Mouse (Mus musculus): ENCODE measurements around the gene Dph6. TPM values are rescaled to one million over a fixed set of nuclear protein-coding genes. Genes with fewer than 3 reads are reported as not detected.

Dph6 gene
- total RNA-seq, 2 experiments from 2014 or later: 3.2 to 4.1 TPM

- DNase-seq: no peak
- intact Hi-C loops (cut with DNase I): no loop called here
Measured at GRCm38 (mm10) chr2:114543000-114543622, 111.7 kb downstream of the Dph6 start.

DNA sequence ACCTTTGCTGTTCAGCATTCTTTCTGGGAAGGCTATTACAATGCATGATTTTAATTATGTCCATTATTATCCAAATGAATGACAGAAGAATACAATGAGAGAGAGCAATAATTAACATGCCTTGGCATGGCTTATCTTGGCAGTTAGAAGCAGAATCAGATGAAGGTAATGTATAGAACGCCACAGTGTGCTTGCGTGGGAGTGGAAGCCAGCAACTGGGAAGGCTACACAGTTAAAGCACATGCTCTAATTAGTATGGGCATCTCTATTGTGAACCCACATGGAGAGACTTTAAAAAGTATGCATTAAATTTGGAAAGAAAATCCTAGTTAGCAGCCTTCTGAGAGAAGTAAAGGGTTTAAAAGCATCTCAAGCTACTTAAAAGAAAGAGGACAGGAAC is 112.4 kb downstream of the Dph6 start:
- intact Hi-C loops (cut with DNase I): no loop called here
- no peak for DNase-seq

DNA sequence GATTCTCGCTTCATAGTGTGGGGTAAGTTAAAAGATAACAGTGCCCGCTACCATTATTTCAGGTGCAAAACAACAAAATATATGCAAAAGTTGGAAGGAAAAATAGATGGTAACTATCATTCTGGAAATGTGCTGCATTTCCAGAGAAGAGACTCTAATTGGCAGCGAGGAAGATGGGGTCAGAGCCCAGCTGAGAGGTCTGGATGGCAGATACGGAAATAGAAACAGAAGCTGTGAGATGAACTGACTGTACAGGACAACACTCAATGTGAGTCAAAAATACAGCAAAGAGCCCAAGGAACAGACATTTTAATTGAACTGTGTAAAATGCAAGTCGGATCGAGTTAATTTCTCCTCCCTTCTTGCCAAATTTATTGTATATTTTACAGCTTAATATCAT is 114.3 kb downstream of the Dph6 start:
- intact Hi-C loops (cut with DNase I): no loop called here

DNA sequence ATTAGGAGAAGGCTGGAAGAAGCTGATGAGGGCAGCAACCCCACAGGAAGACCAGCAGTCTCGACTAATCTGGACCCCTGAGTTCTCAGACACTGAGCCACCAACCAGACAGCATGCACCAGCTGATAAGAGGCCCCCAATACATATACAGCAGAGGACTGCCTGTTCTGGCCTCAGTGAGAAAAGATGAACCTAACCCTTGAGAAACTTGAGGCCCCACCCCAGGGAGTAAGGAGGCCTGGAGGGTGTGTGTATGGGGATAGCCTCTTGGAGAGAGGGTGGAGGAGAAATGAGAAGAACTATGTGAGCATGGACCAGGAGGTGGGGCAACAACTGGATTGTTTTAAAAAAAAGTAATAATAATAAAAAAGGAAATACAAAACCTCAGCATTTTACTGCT is 118.7 kb downstream of the Dph6 start:
- intact Hi-C loops (cut with DNase I): no loop called here
- no peak for DNase-seq

More for the DNA sequence above, 114.3 kb downstream of the Dph6 start:
- DNase-seq: no peak

GRCm38 (mm10) chr2:114531010-114531756 is 123.6 kb downstream of the Dph6 start:
- DNase-seq: no peak
- intact Hi-C loops (cut with DNase I): no loop called here

DNA sequence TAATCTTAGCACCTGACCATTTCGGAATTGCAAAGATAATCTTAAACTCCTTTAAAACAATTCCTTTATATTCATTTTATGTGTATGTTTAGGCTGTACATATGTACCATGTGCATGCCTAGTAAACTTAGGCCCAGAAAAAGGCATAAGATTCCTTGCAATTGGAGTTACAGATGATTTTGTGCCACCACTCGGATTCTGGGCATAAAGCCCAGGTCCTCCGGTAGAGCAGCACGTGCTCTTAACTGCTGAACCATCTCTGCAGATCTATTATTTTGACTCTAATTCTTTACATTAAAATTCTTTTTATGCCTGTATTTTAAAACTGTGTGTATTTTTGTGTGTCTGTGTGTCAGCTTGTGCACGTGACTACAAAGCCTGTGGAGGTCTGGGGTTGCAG is 134.3 kb downstream of the Dph6 start:
- intact Hi-C loops (cut with DNase I): no loop called here
- DNase-seq: no peak

DNA sequence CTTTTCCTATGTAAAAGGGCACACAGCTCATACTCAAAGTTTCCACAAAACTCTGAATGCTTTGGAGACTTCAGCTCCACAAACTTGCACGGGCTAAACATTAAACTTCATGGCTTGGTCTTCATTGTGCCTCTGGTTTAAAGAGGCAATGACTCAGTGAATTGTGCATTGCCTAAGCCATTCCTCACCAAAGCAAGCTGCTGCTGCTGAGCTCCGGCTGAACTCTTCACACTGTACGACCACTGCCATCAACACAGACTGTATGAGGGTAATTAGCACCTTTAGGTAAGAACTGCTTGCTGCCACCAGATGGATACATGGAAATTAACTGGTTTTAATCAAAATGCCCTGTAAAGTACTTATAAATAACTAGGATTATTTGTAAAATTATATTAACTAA is 134.9 kb downstream of the Dph6 start:
- no peak for DNase-seq
- intact Hi-C loops (cut with DNase I): no loop called here

DNA sequence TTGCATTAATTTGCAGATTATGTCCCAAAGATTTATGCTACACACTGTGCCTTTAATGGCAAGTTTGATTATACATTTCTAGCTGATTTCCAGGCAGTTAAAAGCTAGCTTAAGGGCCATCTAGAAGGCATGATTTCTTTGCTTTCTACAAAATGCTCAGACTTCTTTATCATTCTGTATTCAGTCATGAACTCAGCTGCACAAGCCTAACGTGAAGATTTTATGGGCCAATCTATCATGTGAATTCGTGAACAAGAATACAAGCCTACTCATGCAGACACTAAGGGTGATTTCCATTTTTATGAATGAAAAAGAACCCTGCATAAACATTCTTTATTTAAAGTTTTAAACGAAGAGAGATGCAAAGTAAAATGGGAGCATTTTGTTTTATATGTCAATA is 162.4 kb downstream of the Dph6 start:
- DNase-seq: no peak
- intact Hi-C loops (cut with DNase I): no loop called here

DNA sequence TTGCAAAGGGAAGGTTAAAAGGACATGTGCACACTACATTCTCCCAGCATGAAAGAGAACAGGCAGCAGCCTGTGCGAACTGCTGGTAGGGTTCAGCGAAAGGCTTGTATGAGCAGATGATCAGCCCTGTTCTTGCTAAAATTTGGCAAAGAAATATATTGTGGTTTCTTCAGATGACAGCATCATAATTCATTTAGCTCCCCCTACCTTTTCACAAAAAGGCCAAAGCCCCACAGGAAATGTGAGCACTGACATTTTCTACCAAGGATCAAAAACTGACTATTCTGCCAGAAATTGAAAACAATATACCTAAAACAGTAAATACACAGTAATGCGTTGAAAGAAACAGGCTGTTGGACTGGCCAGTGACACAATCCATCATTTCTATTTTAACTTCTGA is 162.9 kb downstream of the Dph6 start:
- no peak for DNase-seq
- intact Hi-C loops (cut with DNase I): no loop called here

DNA sequence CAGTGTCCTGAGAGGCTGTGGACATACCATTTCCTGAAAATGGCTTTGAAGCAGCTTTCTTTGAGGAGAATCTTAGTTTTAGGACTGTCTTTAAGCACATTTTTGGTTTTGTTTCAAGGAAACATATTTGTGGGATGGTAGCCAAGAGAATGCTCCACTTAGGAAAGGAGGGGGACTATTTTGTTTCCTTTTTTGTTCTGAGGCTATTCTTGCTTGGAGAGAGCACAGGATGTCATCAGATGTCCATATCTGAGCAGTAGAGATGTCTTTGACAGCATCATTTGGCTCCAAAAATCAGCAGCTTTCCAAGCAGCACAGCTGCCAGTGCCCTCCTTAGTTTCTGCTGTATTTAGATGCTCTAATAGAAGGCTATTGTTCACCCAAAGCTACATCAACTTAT is 167.8 kb downstream of the Dph6 start:
- intact Hi-C loops (cut with DNase I): no loop called here
- DNase-seq: no peak

All from gastrocnemius, postnatal 36 days (tissue).